Mouse (Mus musculus): ENCODE results near the gene Myef2.
"Not testable (repeated sequence)": the region's sequence is repeated elsewhere in the genome, so short reads cannot be mapped to it uniquely, and the experiment has no call there.

The Myef2 gene

DNA sequence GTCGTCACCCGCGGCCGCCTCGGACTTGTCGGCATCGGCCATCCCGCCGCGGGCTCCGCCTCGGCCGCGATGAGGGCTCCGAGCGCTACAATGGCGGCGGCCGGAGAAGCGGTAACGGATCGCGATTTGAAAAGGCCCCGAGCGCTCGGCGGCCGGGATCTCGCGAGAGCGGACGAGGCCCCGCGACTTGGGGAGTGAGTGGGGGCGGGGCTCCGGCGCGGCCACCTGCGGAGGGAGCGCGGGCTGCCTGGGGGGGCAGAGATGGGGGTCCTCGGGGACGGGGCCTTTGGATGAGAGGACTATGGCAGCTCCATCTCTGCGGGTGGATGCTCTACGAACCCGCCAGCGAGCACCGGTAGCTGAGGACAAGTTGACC lies at the start of gene Myef2:
Gene Myef2, minus strand, starts transcription at position 185 of the 376 bp plus-strand sequence.
- DNase-seq = peak; percentile 73 to 88

DNA sequence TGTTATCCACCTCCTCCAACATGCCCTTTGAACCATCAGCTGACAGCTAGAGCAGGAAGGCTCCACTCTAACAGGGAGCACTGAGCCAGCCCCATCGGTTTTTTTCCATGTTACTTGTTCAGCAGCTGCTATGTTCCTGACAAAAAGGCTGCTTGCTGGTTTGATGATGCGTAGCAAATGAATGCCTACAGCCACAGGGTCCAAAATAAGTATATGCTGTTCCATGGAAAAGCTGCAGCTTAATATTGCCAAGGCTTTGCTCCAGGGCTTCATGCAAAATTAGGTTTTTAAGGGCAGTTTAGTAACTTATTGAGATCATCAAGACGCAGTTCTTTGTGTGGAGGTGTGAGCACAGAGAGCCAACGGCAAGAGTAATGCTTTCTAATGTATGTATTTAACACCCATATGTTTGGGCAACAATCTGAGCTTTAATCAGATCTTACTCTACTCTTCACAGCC lies 38.6 kb upstream of the Myef2 start:
- DNase-seq = no peak

DNA sequence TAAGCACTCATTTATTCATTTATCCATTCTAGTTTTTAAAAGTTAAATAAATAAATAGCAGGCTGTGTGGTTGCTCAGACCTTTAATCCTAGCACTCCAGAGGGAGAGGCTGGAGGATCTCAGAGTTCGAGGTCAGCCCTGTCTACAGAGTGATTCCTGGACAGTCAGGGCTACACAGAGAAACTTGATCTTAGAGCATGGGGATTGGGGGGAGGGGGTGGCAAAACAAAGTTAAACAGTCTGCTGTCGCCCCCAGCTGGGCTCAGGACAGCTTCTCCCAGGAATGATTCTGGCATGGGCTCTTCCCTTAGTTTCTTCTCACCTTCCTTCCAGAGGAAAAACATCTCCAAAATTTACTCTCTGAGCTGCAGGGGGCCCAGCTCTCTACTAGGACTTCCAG lies 32.0 kb upstream of the Myef2 start:
- no peak for DNase-seq

DNA sequence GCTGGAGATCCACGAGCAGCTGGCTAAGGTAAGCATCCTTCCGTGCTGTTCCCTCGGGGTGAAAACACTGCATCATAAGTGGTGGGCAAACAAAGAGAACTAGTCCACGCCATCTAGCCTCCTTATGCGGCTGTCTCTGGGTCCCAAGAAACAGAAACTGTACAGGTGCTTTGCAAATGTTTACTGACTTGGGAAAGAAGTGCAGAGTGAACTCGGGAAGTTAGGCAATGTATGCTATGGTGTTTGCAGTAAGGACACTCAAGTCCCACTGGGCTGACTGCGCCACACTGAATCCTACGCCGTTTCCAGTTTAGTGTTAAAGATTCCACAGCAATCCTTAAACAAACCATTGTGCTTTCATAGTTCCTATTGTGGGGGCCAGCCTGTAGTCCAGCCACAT lies 30.8 kb upstream of the Myef2 start:
- no peak for DNase-seq

DNA sequence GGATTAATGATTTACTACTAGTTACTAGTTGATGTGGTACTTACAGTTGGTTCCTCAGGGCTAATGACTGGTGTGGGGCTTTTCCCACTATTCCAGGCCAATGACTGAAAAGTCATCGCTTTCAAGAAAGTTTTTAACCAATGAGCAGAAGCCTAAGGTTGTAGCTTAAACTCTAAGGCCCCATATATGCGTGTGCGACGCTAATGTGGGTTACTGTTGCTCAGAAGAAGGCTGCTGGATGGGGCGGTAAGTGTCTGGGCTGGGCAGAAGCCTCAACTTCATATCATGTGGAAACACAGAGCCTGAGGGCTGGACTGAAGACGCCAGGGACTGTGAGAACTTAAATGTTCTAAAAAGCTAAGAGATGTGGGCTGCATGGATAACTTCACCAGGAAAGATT lies 28.9 kb upstream of the Myef2 start, which contains the start of gene Slc12a1:
Gene Slc12a1, plus strand, starts transcription at position 118 of the 400 bp plus-strand sequence.
- no peak for DNase-seq

DNA sequence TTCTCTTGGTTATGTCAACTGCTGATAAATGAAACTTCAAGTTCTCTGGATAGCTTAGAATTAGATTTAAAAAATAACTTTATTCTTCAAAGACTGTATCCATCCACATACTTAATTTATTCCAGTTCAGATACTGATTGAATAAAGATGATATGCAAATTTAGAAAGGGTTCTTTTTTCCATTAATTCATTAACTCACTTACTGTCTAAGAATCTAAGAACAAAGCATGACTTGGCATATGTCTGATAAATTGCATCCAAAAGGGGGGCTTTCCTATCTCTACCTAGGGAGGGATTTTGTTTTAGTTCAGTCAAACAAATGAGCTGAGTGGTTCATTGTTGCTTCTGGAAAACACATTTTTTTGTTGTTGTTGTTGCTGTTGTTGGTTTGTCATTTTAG lies 18.9 kb upstream of the Myef2 start:
- DNase-seq = no peak

DNA sequence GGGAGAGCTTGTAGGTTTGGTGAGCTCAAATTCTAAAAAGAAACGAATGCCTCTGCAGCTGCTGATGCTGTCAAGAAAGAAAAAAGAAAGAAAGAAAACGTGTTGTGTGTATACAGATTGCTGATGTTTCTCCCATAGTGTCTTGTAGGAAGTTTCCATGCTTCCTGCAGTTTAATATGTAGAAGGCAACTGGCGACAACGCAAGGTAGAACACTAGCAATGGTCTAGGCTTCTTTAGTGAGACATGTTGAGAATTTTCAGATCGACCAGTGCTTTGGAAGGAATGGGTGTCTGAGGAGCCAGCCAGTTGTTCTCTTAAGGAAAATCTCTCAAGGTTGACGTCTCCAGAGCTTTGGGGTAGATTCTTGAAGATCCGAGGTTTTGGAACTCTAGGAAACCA lies 13.4 kb upstream of the Myef2 start:
- DNase-seq = no peak

DNA sequence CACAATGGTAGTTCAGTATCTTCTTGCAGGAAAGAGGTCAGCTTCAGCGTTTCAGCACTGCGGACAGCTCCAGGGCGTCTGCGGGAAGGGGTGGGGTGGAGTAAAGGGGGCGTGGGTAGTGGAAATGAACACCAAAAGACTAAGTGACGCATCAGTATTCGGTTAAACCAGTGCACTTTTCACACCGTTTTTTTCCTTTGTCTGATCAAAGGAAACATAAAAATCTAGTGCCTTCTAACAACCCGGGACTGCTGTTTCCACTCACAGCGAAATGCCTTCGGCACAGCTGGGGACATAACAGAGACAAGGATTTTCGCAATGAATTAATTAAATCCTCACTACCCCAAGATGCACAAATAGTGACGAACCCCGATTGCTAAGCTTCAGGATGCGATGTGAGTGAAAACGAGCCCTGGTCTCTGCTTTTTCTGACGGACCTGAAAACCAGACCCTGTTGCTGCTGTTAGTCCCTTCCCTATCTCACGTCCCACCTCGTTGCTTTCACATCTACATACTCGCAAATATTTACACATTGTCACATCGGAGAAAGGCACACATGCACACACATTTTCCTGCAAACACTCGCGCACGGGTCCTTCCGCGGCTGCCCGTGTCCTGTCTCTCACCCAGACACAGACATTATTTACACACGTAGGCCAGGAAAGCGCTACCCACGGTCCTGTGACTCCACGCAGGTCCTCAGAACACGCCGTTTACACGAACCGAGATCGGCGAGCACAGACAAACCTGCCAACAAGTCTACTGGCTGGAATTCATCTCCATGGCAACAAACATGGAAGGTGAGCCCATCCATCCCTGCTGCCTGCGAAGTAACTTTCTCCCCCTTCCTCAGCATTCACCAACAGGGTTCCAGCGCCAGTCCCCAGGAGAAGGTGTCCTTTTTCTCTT lies 12.7 kb upstream of the Myef2 start, which contains the start of gene Ctxn2:
Gene Ctxn2, plus strand, starts transcription at position 790 of the 909 bp plus-strand sequence.
- peak; percentile 38 to 55 for DNase-seq

DNA sequence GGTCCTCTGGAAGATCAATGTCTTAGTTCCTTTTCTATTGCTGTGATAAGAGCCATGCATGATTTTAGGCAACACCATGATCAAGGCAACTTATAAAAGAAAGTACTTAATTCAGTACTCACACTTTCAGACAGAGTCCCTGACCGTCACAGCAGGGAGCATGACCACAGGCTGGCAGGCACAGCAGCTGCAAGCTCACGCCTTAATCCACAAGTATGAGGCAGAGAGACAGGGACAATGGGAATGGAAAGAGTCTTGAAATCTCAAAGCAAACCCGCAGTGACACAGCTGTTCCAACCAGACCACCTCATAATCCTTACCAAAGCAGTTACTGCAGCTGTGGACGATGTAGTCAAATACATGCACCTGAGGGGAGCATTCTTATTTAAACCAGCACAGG lies 10.7 kb upstream of the Myef2 start:
- no peak for DNase-seq

DNA sequence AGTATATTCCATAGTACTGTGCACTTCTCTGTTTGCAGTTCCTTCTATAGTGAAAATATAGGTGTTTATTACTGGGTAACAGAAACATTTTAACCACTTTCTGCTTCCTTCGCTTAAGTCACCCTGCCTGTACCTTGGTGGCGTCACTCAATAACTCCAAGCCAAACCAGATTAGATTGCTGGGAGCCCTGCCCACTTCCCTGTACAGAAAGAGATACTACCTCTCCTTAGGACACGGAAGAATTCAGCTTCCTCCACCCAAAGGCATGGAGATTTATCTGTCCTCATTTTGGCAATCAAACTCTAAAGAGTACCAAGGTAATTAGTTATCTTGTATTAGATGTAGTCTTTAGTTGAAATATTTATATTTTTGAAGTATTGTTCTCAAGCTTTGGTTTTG lies 3.3 kb upstream of the Myef2 start:
- DNase-seq = no peak

DNA sequence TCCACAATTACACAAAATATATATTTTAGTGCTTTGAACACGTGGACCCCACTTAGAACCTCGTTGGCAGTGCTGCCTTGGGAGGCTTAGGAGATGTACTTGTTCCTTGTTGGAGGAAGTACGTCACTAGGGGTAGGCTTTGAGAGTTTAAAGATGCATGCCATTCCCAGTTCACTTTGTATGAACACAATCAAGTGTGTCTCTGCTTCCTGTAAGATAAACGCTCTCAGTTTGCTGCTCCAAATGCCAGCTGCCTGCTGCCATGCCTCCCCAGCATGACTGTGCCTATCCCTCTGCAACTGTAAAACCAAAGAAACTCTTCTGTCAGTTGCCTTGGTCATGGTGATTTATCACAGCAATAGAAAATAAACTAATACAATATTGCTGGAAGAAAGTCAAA lies 2.4 kb upstream of the Myef2 start:
- no peak for DNase-seq

DNA sequence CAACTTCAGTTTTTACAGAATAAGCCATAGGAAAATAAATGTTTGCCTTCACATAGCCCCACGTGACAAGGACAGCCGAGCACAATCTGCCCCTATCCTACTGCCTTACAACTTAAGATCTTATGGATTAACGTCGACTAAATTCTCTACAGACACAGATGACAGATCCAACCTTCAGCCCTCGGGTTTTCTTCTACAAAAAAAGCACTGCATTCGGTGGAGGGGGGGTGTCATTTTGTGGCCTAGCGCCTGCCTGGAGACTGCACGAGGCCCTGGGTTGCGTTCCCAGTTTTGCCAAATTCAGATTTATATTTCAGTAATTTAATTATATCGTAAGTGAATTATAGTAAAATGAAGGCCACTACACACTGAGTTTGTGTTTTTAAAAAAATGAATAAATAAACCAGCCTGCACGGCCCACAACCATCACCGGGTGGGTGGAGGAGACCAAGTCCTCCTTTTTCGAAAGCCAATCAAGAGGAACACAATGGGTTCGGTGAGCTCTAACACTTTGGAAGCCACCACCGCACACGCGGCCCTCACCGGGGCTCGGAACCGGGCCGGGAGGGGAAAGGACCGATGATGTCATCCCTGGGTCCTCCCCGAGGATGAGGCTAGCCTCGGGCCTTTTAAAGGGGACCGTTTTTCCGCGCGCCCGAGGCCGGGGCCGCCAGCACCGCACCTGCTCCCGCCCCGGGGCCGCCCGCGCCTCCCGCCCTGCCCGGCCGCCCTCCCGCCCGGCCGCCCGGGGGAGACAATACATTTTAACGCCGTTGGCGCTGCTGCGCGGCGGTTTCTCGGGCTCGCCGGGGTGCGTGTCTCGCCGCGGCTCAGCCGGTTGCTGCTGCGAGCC lies 611 bp downstream of the Myef2 start:
- DNase-seq = peak; percentile 73 to 79

DNA sequence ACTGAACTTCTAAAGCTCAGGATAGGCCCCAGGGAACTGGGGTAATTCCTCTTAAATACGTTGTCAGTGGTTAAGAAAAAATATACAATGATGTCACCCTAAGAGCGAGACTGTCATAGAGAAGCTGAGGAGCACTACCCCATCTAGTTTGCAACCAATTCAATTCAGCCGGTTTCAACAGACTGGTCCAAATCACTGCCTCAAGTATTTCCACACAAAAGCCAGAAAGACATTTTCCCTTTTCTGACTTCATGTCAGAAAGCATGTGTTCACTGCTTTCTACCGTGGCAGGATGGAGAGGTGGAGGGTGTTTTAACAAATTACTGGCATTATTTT lies 1.2 kb downstream of the Myef2 start:
- no peak for DNase-seq

DNA sequence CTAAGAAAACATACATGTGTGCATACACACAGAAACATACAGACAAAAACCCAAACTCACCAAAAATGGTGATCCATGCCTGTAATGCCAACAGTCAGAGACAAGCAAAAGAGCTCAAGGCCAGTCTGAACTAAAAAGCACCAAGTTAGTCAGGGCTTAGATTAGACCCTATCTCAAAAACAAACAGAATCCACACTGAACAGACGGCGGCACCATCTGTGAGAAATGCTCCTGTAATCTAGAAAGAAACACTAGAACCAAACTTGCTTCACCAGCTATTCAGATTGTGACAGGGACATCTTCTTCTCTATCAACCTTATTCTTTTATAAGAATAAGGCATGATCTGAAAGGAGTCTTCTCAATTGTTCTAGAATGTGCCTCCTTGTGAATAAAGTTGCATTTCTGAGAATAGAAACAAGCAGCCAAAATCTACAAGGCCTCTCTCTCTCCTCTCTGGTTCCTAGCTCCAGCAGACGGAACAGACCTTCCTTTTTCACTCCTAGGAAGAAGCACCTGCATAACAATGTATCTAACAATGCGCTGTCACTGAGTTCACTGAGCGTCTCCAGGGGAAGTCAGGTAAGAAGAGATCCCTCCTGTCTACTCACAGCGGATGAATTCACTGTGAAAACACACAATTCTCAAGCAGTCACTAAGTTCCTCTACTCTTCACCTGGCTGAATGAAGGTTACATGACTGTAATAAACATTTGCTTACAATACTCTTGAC lies 3.9 kb downstream of the Myef2 start:
- peak; percentile 29 to 35 for DNase-seq

DNA sequence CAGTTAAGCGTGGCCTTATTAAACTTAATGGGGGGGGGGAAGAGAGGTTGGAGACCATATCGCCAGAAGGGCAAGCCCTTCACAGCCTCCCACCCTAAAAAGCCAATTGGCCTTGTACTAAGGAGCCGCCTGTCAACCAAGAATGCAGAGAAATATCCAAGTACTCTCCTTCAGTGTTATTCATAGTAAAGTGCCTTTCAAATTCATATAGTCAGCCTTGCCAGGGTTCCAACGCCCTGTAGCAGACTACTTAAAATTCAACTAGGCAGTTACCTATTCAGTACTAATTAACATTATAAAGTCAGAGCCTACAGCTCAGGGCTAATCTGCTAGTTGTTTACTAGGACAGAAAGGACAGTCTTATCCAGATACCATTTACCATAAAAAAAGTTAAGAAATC lies 16.9 kb downstream of the Myef2 start:
- not testable (repeated sequence) for DNase-seq

DNA sequence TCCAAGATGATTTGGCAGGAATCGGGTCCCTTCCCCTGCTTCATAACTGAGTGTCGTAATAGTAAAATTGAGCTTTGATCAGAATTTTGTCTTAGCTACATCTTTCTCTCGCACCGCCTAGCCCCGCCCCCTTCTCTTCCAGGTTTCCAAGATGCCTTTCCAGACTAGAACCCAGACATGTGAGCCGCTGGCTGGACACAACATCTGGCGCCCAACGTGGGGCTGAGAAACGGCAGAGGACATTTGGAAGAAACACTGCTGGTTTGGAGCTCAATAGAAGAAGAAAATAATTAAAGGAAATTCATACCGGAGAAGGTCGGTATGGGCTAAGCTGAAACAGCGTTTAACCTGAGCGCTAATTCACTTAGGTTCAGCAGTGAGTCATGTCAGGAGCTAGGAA lies 19.0 kb downstream of the Myef2 start:
- DNase-seq = not testable (repeated sequence)

DNA sequence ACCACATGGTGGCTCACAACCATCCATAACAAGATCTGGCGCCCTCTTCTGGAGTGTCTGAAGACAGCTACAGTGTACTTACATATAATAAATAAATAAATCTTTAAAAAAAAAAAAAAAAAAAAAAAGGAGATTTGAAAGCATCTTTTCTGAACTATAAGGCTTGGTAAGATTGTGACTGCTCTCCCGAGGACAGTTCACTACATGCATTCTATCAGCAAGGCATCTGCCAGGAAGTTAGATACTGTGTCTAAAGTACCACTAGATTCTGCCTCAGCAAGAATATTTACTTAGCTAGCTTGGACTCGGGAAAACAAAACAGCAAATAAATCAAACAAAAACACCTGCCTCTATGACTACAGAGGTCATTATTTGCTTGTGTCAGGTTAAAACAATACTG lies 31.3 kb downstream of the Myef2 start:
- not testable (repeated sequence) for DNase-seq

DNA sequence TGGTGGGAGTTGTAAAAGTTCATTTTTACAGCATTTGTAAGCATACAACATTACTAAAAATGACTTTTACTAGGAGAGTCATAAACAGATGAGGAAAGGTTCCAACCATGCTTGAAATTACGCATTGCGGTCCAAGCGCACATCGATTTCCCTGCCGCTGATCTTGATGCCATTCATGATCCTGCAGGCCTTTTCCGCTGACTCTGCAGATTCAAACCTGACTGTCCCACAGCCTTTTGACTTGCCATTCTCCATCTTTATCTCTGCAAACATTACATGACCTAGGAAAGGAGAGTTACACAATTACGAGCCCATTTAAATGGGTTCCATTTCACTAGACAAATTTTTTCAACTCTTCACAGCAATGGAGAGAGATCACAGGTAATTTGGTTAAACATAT lies 34.7 kb downstream of the Myef2 start:
- no peak for DNase-seq

DNA sequence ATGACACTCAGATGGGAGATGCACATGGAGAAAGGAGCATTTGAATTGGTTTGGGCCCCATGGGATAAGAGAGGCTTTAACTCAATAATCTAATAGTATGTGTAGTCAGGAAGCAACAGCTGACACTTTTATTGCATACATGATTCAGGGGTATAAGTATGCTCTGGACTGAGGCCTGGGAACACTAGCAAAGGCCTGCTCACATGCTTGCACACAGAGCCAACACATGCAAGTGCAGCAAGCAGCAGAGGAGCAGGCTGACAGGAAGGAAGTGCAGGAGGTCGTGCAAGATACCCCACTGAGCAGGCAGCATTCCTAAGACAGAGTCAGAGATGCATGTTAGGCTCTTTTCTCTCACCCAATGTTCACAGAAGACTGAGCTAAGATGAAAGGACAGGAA lies 39.6 kb downstream of the Myef2 start:
- no peak for DNase-seq

DNA sequence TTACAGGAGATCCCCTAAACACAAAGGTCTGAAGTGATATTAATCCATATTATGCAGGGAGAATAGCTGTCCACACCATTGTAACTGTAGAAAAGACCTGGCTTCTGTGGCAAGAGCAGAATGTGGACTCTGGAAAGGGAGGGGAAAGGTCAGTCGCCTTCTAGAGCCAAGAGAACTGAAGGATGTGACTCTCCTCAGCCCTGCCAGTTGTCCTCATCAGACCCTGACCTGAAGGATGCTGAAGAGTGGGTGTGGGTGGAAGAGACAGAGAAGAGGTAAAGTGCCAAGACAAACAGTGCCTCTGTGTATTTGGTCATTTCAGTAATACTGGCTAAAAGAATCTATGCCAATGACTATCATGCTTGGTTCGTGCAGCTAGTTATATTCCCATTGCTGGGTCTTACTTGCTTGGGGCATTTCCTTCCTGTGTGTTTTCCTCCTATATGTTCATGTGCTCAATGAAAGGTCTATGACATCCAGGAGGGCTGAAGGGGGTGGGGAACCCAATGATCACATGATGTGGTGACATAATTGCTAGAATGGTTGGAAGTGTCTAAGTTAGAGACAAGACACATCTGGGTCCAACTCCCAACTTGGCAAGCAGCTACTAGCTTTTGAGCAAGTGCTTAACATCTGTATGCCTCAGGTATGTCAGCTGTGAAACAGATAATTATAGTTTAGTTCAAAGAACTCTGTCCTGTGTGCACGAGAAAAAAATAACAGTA lies 50.2 kb downstream of the Myef2 start:
- DNase-seq = no peak

DNA sequence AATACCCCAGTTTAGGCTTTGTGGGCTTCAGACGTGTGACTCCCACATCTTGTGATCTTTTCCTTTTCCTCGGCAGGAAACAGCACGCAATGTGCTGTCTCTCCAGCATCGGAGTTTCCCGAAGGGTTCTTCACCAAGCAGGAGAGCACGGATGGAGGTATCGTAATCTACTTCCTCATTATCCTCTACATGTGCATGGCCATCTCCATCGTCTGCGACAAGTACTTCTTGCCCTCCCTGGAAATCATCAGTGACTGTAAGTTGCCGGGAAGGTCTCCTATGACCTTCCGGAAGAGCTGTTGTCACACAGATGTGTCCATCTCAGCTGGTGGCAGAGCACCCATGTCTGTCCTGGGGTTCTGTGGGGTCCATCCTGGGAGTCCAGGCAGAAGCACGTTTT lies 54.8 kb downstream of the Myef2 start:
- no peak for DNase-seq

DNA sequence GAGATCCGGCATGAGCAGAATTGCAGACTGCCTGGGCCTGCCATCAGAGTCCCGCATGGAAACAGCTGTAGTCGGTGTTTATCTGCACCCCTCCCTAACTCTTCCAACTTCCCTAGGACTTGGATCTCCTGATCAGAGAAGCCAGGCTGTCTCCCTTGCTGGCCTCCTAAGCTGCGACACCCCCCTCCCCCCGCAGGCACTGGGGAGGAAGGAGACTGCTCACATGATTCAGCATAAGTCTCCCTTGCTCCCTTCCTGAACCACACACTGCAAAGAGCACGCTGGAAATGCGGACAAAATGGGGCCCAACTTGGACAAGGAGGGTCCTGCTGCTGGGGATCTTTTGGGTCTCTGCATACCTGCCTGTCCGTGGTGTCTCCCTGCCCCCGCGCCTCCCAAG lies 55.6 kb downstream of the Myef2 start, which contains the start of gene Slc24a5:
Gene Slc24a5, plus strand, starts transcription at position 231 of the 400 bp plus-strand sequence.
- DNase-seq = no peak
